19 mouse cellular contexts compared by ENCODE assay signal in the genomic region with DNA sequence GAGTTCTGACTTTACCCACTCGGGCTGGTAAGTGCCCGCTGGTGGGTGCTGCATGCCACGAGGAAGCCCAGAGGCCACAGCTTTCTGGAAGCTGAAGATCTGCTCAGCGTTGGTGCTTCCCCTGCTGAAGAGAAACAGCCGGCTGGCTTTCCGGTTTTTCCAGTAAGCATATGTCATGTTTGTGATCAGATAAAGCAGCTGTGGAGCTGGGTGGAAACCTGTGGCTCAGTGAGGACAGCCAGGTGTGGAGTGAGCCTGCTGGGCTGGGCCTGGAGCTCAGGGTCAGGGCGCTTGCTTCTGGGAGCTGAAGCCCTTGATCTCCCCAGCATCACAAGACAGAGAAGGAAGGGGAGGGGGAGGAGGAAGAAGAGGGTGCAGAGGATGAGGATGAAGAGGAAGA. TPM values are rescaled to one million over a fixed set of nuclear protein-coding genes. Genes with fewer than 3 reads are reported as not detected.
DNase-seq lines count a peak whose midpoint lies in the region; ATAC-seq and TF ChIP-seq lines count a peak whose summit lies in the region.
"Had no signal": no experiment of that assay in that cellular context is flagged by ENCODE, and none has a peak within 500 bp of the region (broad histone marks: within the 10 kb centered on the region; RNA-seq: fewer than 3 reads in every experiment).

No protein-coding gene starts in this region.

- TF ChIP-seq POLR2A in limb, embryonic 14.5 days (IDR thresholded peaks at IDR 0.05; ENCODE audit: borderline replicate concordance, extremely low read depth, insufficient read depth, insufficient read length): no peak

- WGBS in embryonic facial prominence, embryonic 14.5 days: 78% methylated on average over 7 of the region's 7 CpGs
- WGBS in embryonic facial prominence, embryonic 10.5 days: 92% methylated on average over 7 of the region's 7 CpGs
- 76% methylated on average over 7 of the region's 7 CpGs for WGBS in limb, embryonic 14.5 days
- WGBS in limb, embryonic 10.5 days: 85% methylated on average over 7 of the region's 7 CpGs
- WGBS in intestine, embryonic 14.5 days: 51% methylated on average over 7 of the region's 7 CpGs
- 34% methylated on average over 7 of the region's 7 CpGs for WGBS in stomach, postnatal 0 days

- H3K36me3 ChIP-seq in embryonic facial prominence, embryonic 14.5 days (ENCODE audit: control insufficient read depth, insufficient read depth, low read length): no peaks in the 10 kb centered on the region; the same call in 1 of the 2 replicates
- peaks cover 28% of the 10 kb centered on the region for H3K36me3 ChIP-seq in embryonic facial prominence, embryonic 10.5 days (replicated peaks)
- H3K36me3 ChIP-seq in limb, embryonic 14.5 days (ENCODE audit: control insufficient read depth, insufficient read depth, low read length): peaks cover 8% of the 10 kb centered on the region
- peaks cover 31% of the 10 kb centered on the region for H3K36me3 ChIP-seq in limb, embryonic 10.5 days
- peaks cover 3% of the 10 kb centered on the region; the same call in 1 of the 2 replicates for H3K36me3 ChIP-seq in intestine, embryonic 14.5 days (ENCODE audit: control insufficient read depth, insufficient read depth, low read length)
- H3K36me3 ChIP-seq in stomach, postnatal 0 days (ENCODE audit: control insufficient read depth, insufficient read depth, low read length): no peaks in the 10 kb centered on the region

- no peaks in the 10 kb centered on the region for H3K4me1 ChIP-seq in embryonic facial prominence, embryonic 14.5 days (ENCODE audit: control insufficient read depth, insufficient read depth, low read length)
- 0 out of 2 replicates have a peak, but pooled peaks cover 2% of the 10 kb centered on the region for H3K4me1 ChIP-seq in embryonic facial prominence, embryonic 10.5 days
- H3K4me1 ChIP-seq in limb, embryonic 14.5 days (ENCODE audit: control insufficient read depth, insufficient read depth, low read length): no peaks in the 10 kb centered on the region
- H3K4me1 ChIP-seq in limb, embryonic 10.5 days: no peaks in the 10 kb centered on the region
- peaks cover 14% of the 10 kb centered on the region for H3K4me1 ChIP-seq in intestine, embryonic 14.5 days (replicated peaks; ENCODE audit: control insufficient read depth, insufficient read depth, low read length)
- H3K4me1 ChIP-seq in stomach, postnatal 0 days (replicated peaks; ENCODE audit: control insufficient read depth, insufficient read depth): no peaks in the 10 kb centered on the region
- H3K4me1 ChIP-seq: midbrain, embryonic 12.5 days had no signal

- no peaks in the 10 kb centered on the region for H3K9me3 ChIP-seq in embryonic facial prominence, embryonic 14.5 days (ENCODE audit: control insufficient read depth, low read length)
- H3K9me3 ChIP-seq in embryonic facial prominence, embryonic 10.5 days: peaks cover 2% of the 10 kb centered on the region; the same call in 1 of the 2 replicates
- H3K9me3 ChIP-seq in limb, embryonic 14.5 days (ENCODE audit: control insufficient read depth, low read length): no peaks in the 10 kb centered on the region
- no peaks in the 10 kb centered on the region for H3K9me3 ChIP-seq in limb, embryonic 10.5 days (replicated peaks)
- no peaks in the 10 kb centered on the region for H3K9me3 ChIP-seq in intestine, embryonic 14.5 days (ENCODE audit: control insufficient read depth, low read length)
- H3K9me3 ChIP-seq in stomach, postnatal 0 days (ENCODE audit: control insufficient read depth, low read length): no peaks in the 10 kb centered on the region
- H3K9me3 ChIP-seq: G1E had no signal

- H3K4me3 ChIP-seq in embryonic facial prominence, embryonic 14.5 days (ENCODE audit: low read depth, low read length): no peak overlapping the region
- H3K4me3 ChIP-seq in embryonic facial prominence, embryonic 10.5 days: no peak overlapping the region
- no peak overlapping the region for H3K4me3 ChIP-seq in limb, embryonic 14.5 days (replicated peaks; ENCODE audit: low read length)
- no peak overlapping the region for H3K4me3 ChIP-seq in limb, embryonic 10.5 days
- H3K4me3 ChIP-seq in intestine, embryonic 14.5 days (ENCODE audit: low read depth, low read length): no peak overlapping the region
- H3K4me3 ChIP-seq in stomach, postnatal 0 days (ENCODE audit: low read depth, low read length): no peak overlapping the region
- H3K4me3 ChIP-seq: hindbrain, embryonic 10.5 days; midbrain, embryonic 12.5 days had no signal

- no peak overlapping the region for H3K9ac ChIP-seq in embryonic facial prominence, embryonic 14.5 days (ENCODE audit: low read depth, low read length)
- no peak overlapping the region for H3K9ac ChIP-seq in limb, embryonic 14.5 days (ENCODE audit: low read depth, low read length, severe bottlenecking)
- H3K9ac ChIP-seq in intestine, embryonic 14.5 days (ENCODE audit: low read length): no peak overlapping the region
- peak overlapping the region; percentile 4; the same call in 1 of the 2 replicates for H3K9ac ChIP-seq in stomach, postnatal 0 days (ENCODE audit: low read length)
- H3K9ac ChIP-seq: midbrain, embryonic 12.5 days had no signal

- TF ChIP-seq EP300 in stomach, postnatal 0 days (optimal IDR thresholded peaks at IDR 0.05): no peak

- no peaks in the 10 kb centered on the region for H3K27me3 ChIP-seq in embryonic facial prominence, embryonic 14.5 days (replicated peaks; ENCODE audit: control insufficient read depth, insufficient read depth, low read length)
- H3K27me3 ChIP-seq in embryonic facial prominence, embryonic 10.5 days (replicated peaks; ENCODE audit: low read depth, poor library complexity, severe bottlenecking): no peaks in the 10 kb centered on the region
- H3K27me3 ChIP-seq in limb, embryonic 14.5 days (ENCODE audit: control insufficient read depth, insufficient read depth, low read length): no peaks in the 10 kb centered on the region
- H3K27me3 ChIP-seq in limb, embryonic 10.5 days (ENCODE audit: low read depth, poor library complexity, severe bottlenecking): no peaks in the 10 kb centered on the region
- no peaks in the 10 kb centered on the region for H3K27me3 ChIP-seq in intestine, embryonic 14.5 days (replicated peaks; ENCODE audit: control insufficient read depth, insufficient read depth, low read length)
- no peaks in the 10 kb centered on the region for H3K27me3 ChIP-seq in stomach, postnatal 0 days (ENCODE audit: control insufficient read depth, insufficient read depth, low read length)
- H3K27me3 ChIP-seq: midbrain, embryonic 12.5 days had no signal

- peak; percentile 65 for DNase-seq in embryonic facial prominence, embryonic 14.5 days (ENCODE audit: low spot score)
- DNase-seq in embryonic facial prominence, embryonic 10.5 days (ENCODE audit: low spot score): no peak
- no peak for DNase-seq in limb, embryonic 14.5 days (ENCODE audit: low spot score)
- DNase-seq in limb, embryonic 10.5 days (ENCODE audit: low spot score): no peak
- DNase-seq in intestine, embryonic 14.5 days (ENCODE audit: low spot score): peak; percentile 58
- DNase-seq in stomach, postnatal 0 days (ENCODE audit: low spot score): peak; percentile 77
- no peak for DNase-seq in ovary, postnatal 10 days (ENCODE audit: low spot score)
- DNase-seq: adrenal gland, postnatal 25 days; cerebellum, postnatal 14 days; kidney, adult 18-20 months; lung, postnatal 10 days had no signal

- ATAC-seq in embryonic facial prominence, embryonic 14.5 days (ENCODE audit: low read depth): no peak
- ATAC-seq in limb, embryonic 14.5 days (ENCODE audit: low FRiP score, low read depth): no peak
- ATAC-seq in intestine, embryonic 14.5 days (replicated peaks; ENCODE audit: low FRiP score, low TSS enrichment, low read depth): peak; percentile 66
- ATAC-seq in stomach, postnatal 0 days (ENCODE audit: low FRiP score, low TSS enrichment): peak; percentile 83
- ATAC-seq in inflammation-experienced regulatory T-cells, adult 6 months: no peak

- no peak overlapping the region for H3K27ac ChIP-seq in embryonic facial prominence, embryonic 14.5 days (replicated peaks; ENCODE audit: low read depth, low read length)
- H3K27ac ChIP-seq in embryonic facial prominence, embryonic 10.5 days (replicated peaks): no peak overlapping the region
- H3K27ac ChIP-seq in limb, embryonic 14.5 days (replicated peaks; ENCODE audit: low read depth, low read length): 0 out of 2 replicates have a peak overlapping the region, but pooled peaks have one; percentile 13
- no peak overlapping the region for H3K27ac ChIP-seq in limb, embryonic 10.5 days
- H3K27ac ChIP-seq in intestine, embryonic 14.5 days (ENCODE audit: low read depth): peak overlapping the region; percentile 48; the same call in 1 of the 2 replicates
- H3K27ac ChIP-seq in stomach, postnatal 0 days (replicated peaks): peak overlapping the region; percentile 61; the same call in 1 of the 2 replicates
- H3K27ac ChIP-seq: hindbrain, embryonic 10.5 days; midbrain, embryonic 12.5 days had no signal

- no peak for TF ChIP-seq CTCF in stomach, postnatal 0 days (IDR thresholded peaks at IDR 0.05; ENCODE audit: low read depth)

- H3K4me2 ChIP-seq in embryonic facial prominence, embryonic 14.5 days (ENCODE audit: low read depth, low read length): no peak overlapping the region
- no peak overlapping the region for H3K4me2 ChIP-seq in limb, embryonic 14.5 days (replicated peaks; ENCODE audit: low read depth, low read length, severe bottlenecking)
- H3K4me2 ChIP-seq in intestine, embryonic 14.5 days (ENCODE audit: low read length): no peak overlapping the region
- no peak overlapping the region for H3K4me2 ChIP-seq in stomach, postnatal 0 days (replicated peaks; ENCODE audit: low read depth)
- H3K4me2 ChIP-seq: midbrain, embryonic 12.5 days had no signal

RNA-seq across cellular contexts. Expression of a gene that starts 4.7 kb away (rescaled TPM):
- 0.18 and 0.30 TPM in 2 replicates for polyA plus RNA-seq in embryonic facial prominence, embryonic 14.5 days (2014; fragmentation: Nextera tagmentation; extraction: Ambion mirVana)
- 1.0 and 1.5 TPM in 2 replicates for polyA plus RNA-seq in embryonic facial prominence, embryonic 10.5 days (2016; fragmentation: Nextera tagmentation; extraction: Ambion mirVana)
- polyA plus RNA-seq in limb, embryonic 14.5 days (2012; rRNA removed): 0.09 and 0.28 TPM in 2 replicates
- 0.40 and 0.41 TPM in 2 replicates for polyA plus RNA-seq in limb, embryonic 14.5 days (2014; fragmentation: Nextera tagmentation; extraction: Ambion mirVana)
- 0.90 and 0.97 TPM in 2 replicates for polyA plus RNA-seq in limb, embryonic 10.5 days (2016; fragmentation: Nextera tagmentation; extraction: Ambion mirVana)
- 0.30 and 0.39 TPM in 2 replicates for polyA plus RNA-seq in intestine, embryonic 14.5 days (2014; fragmentation: Nextera tagmentation; extraction: Ambion mirVana)
- 0.22 and 0.42 TPM in 2 replicates for polyA plus RNA-seq in stomach, postnatal 0 days (2015; fragmentation: Nextera tagmentation; extraction: Ambion mirVana)
- 1 to 10 TPM in 2 of 3 experiments, not detected in 1; 1.1 to 1.3 TPM for polyA plus RNA-seq in inflammation-experienced regulatory T-cells, adult 6 months (2017; shearing (Covaris generic))
- polyA plus RNA-seq: G1E; liver, adult 2 months; spleen, adult 2 months had no signal

RNA-seq across cellular contexts. Expression of a gene that starts 7.3 kb away (rescaled TPM):
- 12.3 and 12.6 TPM in 2 replicates for polyA plus RNA-seq in embryonic facial prominence, embryonic 14.5 days (2014; fragmentation: Nextera tagmentation; extraction: Ambion mirVana)
- polyA plus RNA-seq in embryonic facial prominence, embryonic 10.5 days (2016; fragmentation: Nextera tagmentation; extraction: Ambion mirVana): 18.4 and 19.5 TPM in 2 replicates
- polyA plus RNA-seq in limb, embryonic 14.5 days (2012; rRNA removed): 24.0 and 27.2 TPM in 2 replicates
- 15.2 and 15.7 TPM in 2 replicates for polyA plus RNA-seq in limb, embryonic 14.5 days (2014; fragmentation: Nextera tagmentation; extraction: Ambion mirVana)
- 20.9 and 22.4 TPM in 2 replicates for polyA plus RNA-seq in limb, embryonic 10.5 days (2016; fragmentation: Nextera tagmentation; extraction: Ambion mirVana)
- 13.9 and 14.0 TPM in 2 replicates for polyA plus RNA-seq in intestine, embryonic 14.5 days (2014; fragmentation: Nextera tagmentation; extraction: Ambion mirVana)
- polyA plus RNA-seq in stomach, postnatal 0 days (2015; fragmentation: Nextera tagmentation; extraction: Ambion mirVana): 6.9 and 7.8 TPM in 2 replicates
- 10 to 100 TPM in 2 of 3 experiments, 1 to 10 TPM in 1; 9.0 to 11.5 (median 11.4) TPM for polyA plus RNA-seq in inflammation-experienced regulatory T-cells, adult 6 months (2017; shearing (Covaris generic))

RNA-seq across cellular contexts. Expression of a gene that starts 7.5 kb away (rescaled TPM):
- polyA plus RNA-seq in embryonic facial prominence, embryonic 14.5 days (2014; fragmentation: Nextera tagmentation; extraction: Ambion mirVana): not detected in 2 replicates
- not detected in 2 replicates for polyA plus RNA-seq in embryonic facial prominence, embryonic 10.5 days (2016; fragmentation: Nextera tagmentation; extraction: Ambion mirVana)
- 0.04 TPM in 1 of 2 replicates, not detected in the other for polyA plus RNA-seq in limb, embryonic 14.5 days (2012; rRNA removed)
- not detected in 2 replicates for polyA plus RNA-seq in limb, embryonic 14.5 days (2014; fragmentation: Nextera tagmentation; extraction: Ambion mirVana)
- not detected in 2 replicates for polyA plus RNA-seq in limb, embryonic 10.5 days (2016; fragmentation: Nextera tagmentation; extraction: Ambion mirVana)
- polyA plus RNA-seq in intestine, embryonic 14.5 days (2014; fragmentation: Nextera tagmentation; extraction: Ambion mirVana): not detected in 2 replicates
- not detected in 2 replicates for polyA plus RNA-seq in stomach, postnatal 0 days (2015; fragmentation: Nextera tagmentation; extraction: Ambion mirVana)
- under 1 TPM in 2 of 3 experiments, not detected in 1; 0.23 to 0.39 TPM for polyA plus RNA-seq in inflammation-experienced regulatory T-cells, adult 6 months (2017; shearing (Covaris generic))
- polyA plus RNA-seq: embryonic facial prominence, embryonic 11.5 days; frontal cortex, adult 2 months; G1E; hindbrain, embryonic 10.5 days; liver, adult 2 months; midbrain, embryonic 12.5 days; spleen, adult 2 months had no signal

RNA-seq across cellular contexts. Expression of a gene that starts 57.7 kb away (rescaled TPM):
- polyA plus RNA-seq in embryonic facial prominence, embryonic 14.5 days (2014; fragmentation: Nextera tagmentation; extraction: Ambion mirVana): 66.0 and 68.1 TPM in 2 replicates
- polyA plus RNA-seq in embryonic facial prominence, embryonic 10.5 days (2016; fragmentation: Nextera tagmentation; extraction: Ambion mirVana): 117 and 119 TPM in 2 replicates
- polyA plus RNA-seq in limb, embryonic 14.5 days (2012; rRNA removed): 37.9 and 55.5 TPM in 2 replicates
- polyA plus RNA-seq in limb, embryonic 14.5 days (2014; fragmentation: Nextera tagmentation; extraction: Ambion mirVana): 75.4 and 90.7 TPM in 2 replicates
- 108 and 127 TPM in 2 replicates for polyA plus RNA-seq in limb, embryonic 10.5 days (2016; fragmentation: Nextera tagmentation; extraction: Ambion mirVana)
- 76.0 and 86.7 TPM in 2 replicates for polyA plus RNA-seq in intestine, embryonic 14.5 days (2014; fragmentation: Nextera tagmentation; extraction: Ambion mirVana)
- 32.6 and 34.4 TPM in 2 replicates for polyA plus RNA-seq in stomach, postnatal 0 days (2015; fragmentation: Nextera tagmentation; extraction: Ambion mirVana)
- 10 to 100 TPM; 24.6 to 27.5 (median 24.9) TPM for polyA plus RNA-seq in inflammation-experienced regulatory T-cells, adult 6 months (2017; shearing (Covaris generic))

RNA-seq across cellular contexts. Expression of a gene that starts 57.8 kb away (rescaled TPM):
- polyA plus RNA-seq in embryonic facial prominence, embryonic 14.5 days (2014; fragmentation: Nextera tagmentation; extraction: Ambion mirVana): 2.2 and 2.6 TPM in 2 replicates
- 2.3 and 3.5 TPM in 2 replicates for polyA plus RNA-seq in embryonic facial prominence, embryonic 10.5 days (2016; fragmentation: Nextera tagmentation; extraction: Ambion mirVana)
- 2.6 and 2.8 TPM in 2 replicates for polyA plus RNA-seq in limb, embryonic 14.5 days (2012; rRNA removed)
- 3.5 and 3.6 TPM in 2 replicates for polyA plus RNA-seq in limb, embryonic 14.5 days (2014; fragmentation: Nextera tagmentation; extraction: Ambion mirVana)
- polyA plus RNA-seq in limb, embryonic 10.5 days (2016; fragmentation: Nextera tagmentation; extraction: Ambion mirVana): 2.5 and 2.8 TPM in 2 replicates
- polyA plus RNA-seq in intestine, embryonic 14.5 days (2014; fragmentation: Nextera tagmentation; extraction: Ambion mirVana): 2.8 and 3.4 TPM in 2 replicates
- 1.1 TPM in 2 replicates for polyA plus RNA-seq in stomach, postnatal 0 days (2015; fragmentation: Nextera tagmentation; extraction: Ambion mirVana)
- polyA plus RNA-seq in inflammation-experienced regulatory T-cells, adult 6 months (2017; shearing (Covaris generic)): 1 to 10 TPM; 3.7 to 4.4 (median 4.1) TPM

Comparison
In these comparisons a context has a peak if more than half of its experiments do, and no peak if none do; other contexts are left out.
1. DNase-seq: peak in embryonic facial prominence, embryonic 14.5 days (single experiment), intestine, embryonic 14.5 days (single experiment) and stomach, postnatal 0 days (single experiment); none in embryonic facial prominence, embryonic 10.5 days (single experiment), limb, embryonic 14.5 days (single experiment), limb, embryonic 10.5 days (single experiment) and ovary, postnatal 10 days (single experiment).
2. H3K27ac ChIP-seq: peak in limb, embryonic 14.5 days (single experiment), intestine, embryonic 14.5 days (single experiment) and stomach, postnatal 0 days (single experiment); none in embryonic facial prominence, embryonic 14.5 days (single experiment), embryonic facial prominence, embryonic 10.5 days (single experiment) and limb, embryonic 10.5 days (single experiment).
3. ATAC-seq: peak in intestine, embryonic 14.5 days (single experiment) and stomach, postnatal 0 days (single experiment); none in embryonic facial prominence, embryonic 14.5 days (single experiment), limb, embryonic 14.5 days (single experiment) and inflammation-experienced regulatory T-cells, adult 6 months (single experiment).